ENCODE assay signal across 25 mouse cellular contexts in genomic region chr12:100774756-100775155, GRCm38 (mm10). TPM values are rescaled to one million over a fixed set of nuclear protein-coding genes. Genes with fewer than 3 reads are reported as not detected.
A peak's percentile ranks its signal among the peaks of the same experiment; 100 is the strongest.
DNase-seq lines count a peak whose midpoint lies in the region; TF ChIP-seq lines count a peak whose summit lies in the region.
"Had no signal": no experiment of that assay in that cellular context is flagged by ENCODE, and none has a peak within 500 bp of the region (broad histone marks: within the 10 kb centered on the region; RNA-seq: fewer than 3 reads in every experiment).

No protein-coding gene starts in this region.

- H3K27ac ChIP-seq in gastrocnemius, adult 2 months, result peak overlapping the region; percentile 63
- H3K27ac ChIP-seq: hindbrain, embryonic 12.5 days; hindbrain, postnatal 0 days; intestine, embryonic 15.5 days; layer of hippocampus, adult 2 months; liver, embryonic 12.5 days; midbrain, embryonic 12.5 days; neural tube, embryonic 12.5 days had no signal

- intact Hi-C loops in gastrocnemius, adult 2 months (cut with DNase I), result loop anchor here (5.0 kb wide), 2 partner anchors 68 to 1933 kb away; no protein-coding TSS in a partner anchor
- intact Hi-C loops in gastrocnemius, postnatal 36 days (cut with DNase I), result loop anchor here (5.0 kb wide), 1 partner anchor 68 kb away; no protein-coding TSS in a partner anchor

- peak; percentile 52 for DNase-seq in gastrocnemius, adult 2 months
- DNase-seq in gastrocnemius, postnatal 36 days, result no peak
- peak; percentile 47 for DNase-seq in gastrocnemius, postnatal 25 days
- peak; percentile 64 to 66 for DNase-seq in heart, adult 9 months (ENCODE audit: low spot score in 2 of 2)
- DNase-seq in heart, postnatal 4 days, result peak; percentile 24
- DNase-seq in urinary bladder, postnatal 4 days (ENCODE audit: low spot score in 2 of 2), result no peak
- no peak for DNase-seq in spleen, postnatal 4 days (ENCODE audit: low spot score in 2 of 2)
- DNase-seq: adrenal gland, adult 2 months; cerebellum, adult 18-20 months; cerebellum, postnatal 10 days; layer of hippocampus, postnatal 36 days; left cerebral cortex, postnatal 4 days; liver, postnatal 0 days; lung, postnatal 4 days; right cerebral cortex, adult 18-20 months had no signal

- no peak for TF ChIP-seq CTCF in gastrocnemius, adult 2 months (IDR thresholded peaks at IDR 0.05)

- H3K4me3 ChIP-seq in gastrocnemius, adult 2 months, result no peak overlapping the region
- H3K4me3 ChIP-seq: erythroblast, embryonic 14.5 days; hindbrain, embryonic 12.5 days; intestine, embryonic 15.5 days; layer of hippocampus, adult 2 months; liver, embryonic 12.5 days; megakaryocyte, embryonic 14.5 days; midbrain, embryonic 12.5 days; myocyte; neural tube, embryonic 12.5 days had no signal

RNA-seq across cellular contexts. Expression of gene Dglucy, which starts 4.1 kb away (rescaled TPM):
- 10 to 100 TPM; 19.1 to 21.6 TPM for total RNA-seq in gastrocnemius, adult 2 months (2021)
- 10 to 100 TPM; 10.8 to 11.8 TPM for total RNA-seq in gastrocnemius, postnatal 36 days (2021)
- 10 to 100 TPM; 11.5 to 12.3 TPM for total RNA-seq in gastrocnemius, postnatal 25 days (2021)
- total RNA-seq in heart, postnatal 4 days (2021), result 10 to 100 TPM; 14.2 to 17.0 TPM

RNA-seq across cellular contexts. Expression of gene Rps6ka5, which starts 48.0 kb away (rescaled TPM):
- total RNA-seq in gastrocnemius, adult 2 months (2021), result 10 to 100 TPM; 11.1 to 11.8 TPM
- 1 to 10 TPM; 8.0 to 8.4 TPM for total RNA-seq in gastrocnemius, postnatal 36 days (2021)
- total RNA-seq in gastrocnemius, postnatal 25 days (2021), result 1 to 10 TPM; 9.5 to 9.8 TPM
- 10 to 100 TPM; 11.1 to 11.6 TPM for total RNA-seq in heart, postnatal 4 days (2021)

Comparison
In these comparisons a context has a peak if more than half of its experiments do, and no peak if none do; other contexts are left out.
1. DNase-seq: peak in gastrocnemius, adult 2 months (single experiment), gastrocnemius, postnatal 25 days (single experiment), heart, adult 9 months (2 of 2) and heart, postnatal 4 days (single experiment); none in gastrocnemius, postnatal 36 days (0 of 2), urinary bladder, postnatal 4 days (0 of 2) and spleen, postnatal 4 days (0 of 2).